8 mouse cellular contexts compared by ENCODE assay signal in the genomic region with DNA sequence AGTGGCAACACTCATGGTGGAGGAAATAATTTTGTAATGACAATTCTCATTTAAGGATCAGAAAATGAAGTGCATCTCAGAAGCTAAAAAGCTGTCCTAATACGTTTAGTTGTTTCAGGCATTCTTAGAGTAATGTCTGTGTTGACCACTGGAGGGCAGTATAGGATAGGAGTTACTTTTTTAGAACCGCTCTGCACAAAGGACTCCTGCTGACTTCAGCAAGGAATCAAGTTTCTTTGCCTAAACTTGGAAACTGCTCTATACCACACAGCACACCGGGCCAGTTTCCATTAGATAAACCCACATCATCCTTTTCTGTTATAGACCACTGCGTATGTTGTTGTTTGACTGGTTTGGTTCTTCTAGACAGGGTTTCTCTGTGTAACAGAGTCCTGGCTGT. TPM values are rescaled to one million over a fixed set of nuclear protein-coding genes. Genes with fewer than 3 reads are reported as not detected.
DNase-seq lines count a peak whose midpoint lies in the region; ATAC-seq lines count a peak whose summit lies in the region.

No protein-coding gene starts in this region.

- H3K4me1 ChIP-seq in embryonic facial prominence, embryonic 15.5 days: no peaks in the 10 kb centered on the region
- no peaks in the 10 kb centered on the region for H3K4me1 ChIP-seq in hindbrain, embryonic 12.5 days

- no peaks in the 10 kb centered on the region for H3K27me3 ChIP-seq in embryonic facial prominence, embryonic 15.5 days
- no peaks in the 10 kb centered on the region for H3K27me3 ChIP-seq in hindbrain, embryonic 12.5 days

- H3K4me2 ChIP-seq in embryonic facial prominence, embryonic 15.5 days (replicated peaks): no peak overlapping the region
- no peak overlapping the region for H3K4me2 ChIP-seq in hindbrain, embryonic 12.5 days (replicated peaks)

- DNase-seq in heart, adult 18-20 months: peak; percentile 66 to 80
- DNase-seq in heart, postnatal 25 days (ENCODE audit: low spot score): no peak
- peak; percentile 79 for DNase-seq in adipocyte (ENCODE audit: low spot score)
- DNase-seq in layer of hippocampus, adult 9-10 months (ENCODE audit: low spot score): peak; percentile 78
- DNase-seq in lung, postnatal 25 days (ENCODE audit: low spot score): peak; percentile 82
- DNase-seq in spleen, postnatal 36 days (ENCODE audit: low spot score in 2 of 2): peak; percentile 40 to 58

- no peak overlapping the region for H3K9ac ChIP-seq in embryonic facial prominence, embryonic 15.5 days
- no peak overlapping the region for H3K9ac ChIP-seq in hindbrain, embryonic 12.5 days

- H3K9me3 ChIP-seq in embryonic facial prominence, embryonic 15.5 days (replicated peaks): no peaks in the 10 kb centered on the region
- no peaks in the 10 kb centered on the region for H3K9me3 ChIP-seq in hindbrain, embryonic 12.5 days (replicated peaks)

- H3K4me3 ChIP-seq in embryonic facial prominence, embryonic 15.5 days (replicated peaks): no peak overlapping the region
- no peak overlapping the region for H3K4me3 ChIP-seq in hindbrain, embryonic 12.5 days

- no peak overlapping the region; the same call in 1 of the 2 replicates for H3K27ac ChIP-seq in embryonic facial prominence, embryonic 15.5 days (replicated peaks)
- no peak overlapping the region for H3K27ac ChIP-seq in hindbrain, embryonic 12.5 days

- 0 out of 2 replicates have a peak, but pooled peaks have one; percentile 45 for ATAC-seq in embryonic facial prominence, embryonic 15.5 days (ENCODE audit: insufficient number of reproducible peaks, low FRiP score, low TSS enrichment, low read depth)
- peak; percentile 38; the same call in 1 of the 2 replicates for ATAC-seq in hindbrain, embryonic 12.5 days (ENCODE audit: low FRiP score)

- 14% methylated on average over 4 of the region's 4 CpGs for WGBS in embryonic facial prominence, embryonic 15.5 days
- 37% methylated on average over 4 of the region's 4 CpGs for WGBS in hindbrain, embryonic 12.5 days

- intact Hi-C loops in heart, postnatal 25 days (cut with DNase I): loop anchor here (1.0 to 10.0 kb wide), 4 partner anchors 70 to 1186 kb away; no protein-coding TSS in a partner anchor

- no peaks in the 10 kb centered on the region for H3K36me3 ChIP-seq in embryonic facial prominence, embryonic 15.5 days
- no peaks in the 10 kb centered on the region for H3K36me3 ChIP-seq in hindbrain, embryonic 12.5 days

RNA-seq across cellular contexts. Expression of gene Sf3b5, which starts 11.4 kb away (rescaled TPM):
- total RNA-seq in heart, adult 18-20 months (2021): 1 to 10 TPM; 7.0 to 7.7 TPM
- total RNA-seq in heart, postnatal 25 days (2021): 1 to 10 TPM; 6.3 to 6.9 TPM
- 35.0 and 35.4 TPM in 2 replicates for polyA plus RNA-seq in embryonic facial prominence, embryonic 15.5 days (2015; fragmentation: Nextera tagmentation; extraction: Ambion mirVana)
- 26.8 and 30.6 TPM in 2 replicates for polyA plus RNA-seq in hindbrain, embryonic 12.5 days (2016; fragmentation: Nextera tagmentation; extraction: Ambion mirVana)

RNA-seq across cellular contexts. Expression of gene Plagl1, which starts 43.7 kb away (rescaled TPM):
- total RNA-seq in heart, adult 18-20 months (2021): 1 to 10 TPM; 6.2 to 9.4 TPM
- 10 to 100 TPM in 1 of 2 experiments, 1 to 10 TPM in 1; 9.6 to 12.4 TPM for total RNA-seq in heart, postnatal 25 days (2021)
- 220 and 243 TPM in 2 replicates for polyA plus RNA-seq in embryonic facial prominence, embryonic 15.5 days (2015; fragmentation: Nextera tagmentation; extraction: Ambion mirVana)
- polyA plus RNA-seq in hindbrain, embryonic 12.5 days (2016; fragmentation: Nextera tagmentation; extraction: Ambion mirVana): 60.3 and 80.0 TPM in 2 replicates

RNA-seq across cellular contexts. Expression of gene Stx11, which starts 52.5 kb away (rescaled TPM):
- 1 to 10 TPM; 2.2 to 2.4 TPM for total RNA-seq in heart, adult 18-20 months (2021)
- 1 to 10 TPM; 1.7 to 2.2 TPM for total RNA-seq in heart, postnatal 25 days (2021)
- 5.6 and 6.8 TPM in 2 replicates for polyA plus RNA-seq in embryonic facial prominence, embryonic 15.5 days (2015; fragmentation: Nextera tagmentation; extraction: Ambion mirVana)
- 2.2 and 3.0 TPM in 2 replicates for polyA plus RNA-seq in hindbrain, embryonic 12.5 days (2016; fragmentation: Nextera tagmentation; extraction: Ambion mirVana)
